8 mouse cellular contexts compared by ENCODE assay signal in the genomic region with DNA sequence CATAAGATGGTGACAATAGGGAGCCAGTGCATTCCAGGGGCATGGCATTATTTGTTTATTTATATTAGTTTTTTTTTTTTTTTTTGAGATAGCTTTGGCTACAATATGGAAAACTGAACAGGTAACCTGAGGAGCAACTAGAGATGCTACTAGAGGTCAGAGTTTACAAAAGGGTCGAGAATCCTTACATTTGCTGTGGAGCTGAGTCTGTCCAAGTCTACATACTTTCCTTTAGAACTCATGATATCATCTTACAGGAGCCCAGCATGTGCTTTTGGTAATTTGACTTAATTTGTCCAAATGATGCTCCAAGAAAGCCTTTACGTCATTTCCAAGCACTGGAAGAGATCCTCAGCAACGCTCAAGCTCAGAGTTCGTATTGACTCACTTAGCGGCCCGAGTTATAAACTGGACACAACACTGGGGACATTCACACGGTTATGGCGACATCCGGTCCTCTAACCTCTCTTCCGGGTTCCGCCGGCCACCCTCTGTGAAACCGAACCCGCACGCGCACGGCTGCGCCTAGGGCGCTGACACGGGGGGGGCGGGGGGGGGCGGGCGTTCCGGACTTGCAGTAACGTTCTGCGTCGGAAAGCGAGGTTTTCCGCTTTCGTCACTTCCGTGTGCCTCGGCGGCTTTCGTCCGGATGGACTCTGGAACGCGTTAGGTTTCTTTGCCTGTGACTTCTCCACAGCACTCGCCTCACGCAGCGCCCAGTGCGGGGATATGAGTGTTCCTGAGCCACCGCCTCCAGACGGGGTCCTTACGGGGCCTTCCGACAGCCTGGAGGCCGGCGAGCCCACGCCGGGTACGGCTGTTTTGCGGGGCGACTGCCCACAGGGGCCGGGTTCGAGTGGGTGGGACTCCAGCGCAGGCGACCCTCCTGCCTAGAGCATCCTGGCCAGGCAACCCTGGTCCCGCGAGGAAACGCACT. TPM values are rescaled to one million over a fixed set of nuclear protein-coding genes. Genes with fewer than 3 reads are reported as not detected.
DNase-seq lines count a peak whose midpoint lies in the region; ATAC-seq lines count a peak whose summit lies in the region.

TSS of gene Bloc1s6 (plus strand) at position 610 of the 937 bp plus-strand sequence.

- peaks cover 11% of the 10 kb centered on the region for H3K4me1 ChIP-seq in hindbrain, embryonic 12.5 days

- peak; percentile 97 for DNase-seq in NIH3T3 (ENCODE audit: low read depth)
- DNase-seq in cerebellum, postnatal 10 days, result peak; percentile 94 to 95
- peak; percentile 87 to 90 for DNase-seq in frontal cortex, postnatal 10 days (ENCODE audit: low spot score in 2 of 2)
- DNase-seq in layer of hippocampus, postnatal 14 days (ENCODE audit: low spot score in 2 of 2), result peak; percentile 91 to 95
- DNase-seq in lung, postnatal 14 days, result peak; percentile 92
- peak; percentile 93 for DNase-seq in retina, adult 2 months (ENCODE audit: low read depth, low spot score)
- DNase-seq in thymus, postnatal 36 days, result peak; percentile 88

- H3K27ac ChIP-seq in hindbrain, embryonic 12.5 days, result peak within 1 kb of the TSS; percentile 95

- H3K9me3 ChIP-seq in hindbrain, embryonic 12.5 days (replicated peaks), result no peaks in the 10 kb centered on the region

- H3K9ac ChIP-seq in hindbrain, embryonic 12.5 days, result peak within 1 kb of the TSS; percentile 94

- peak; percentile 96 for ATAC-seq in hindbrain, embryonic 12.5 days (ENCODE audit: low FRiP score)

- peak within 1 kb of the TSS; percentile 90 for H3K4me3 ChIP-seq in hindbrain, embryonic 12.5 days

- peak within 1 kb of the TSS; percentile 63 for H3K4me2 ChIP-seq in hindbrain, embryonic 12.5 days (replicated peaks)

- under 1% methylated on average over 52 of the region's 59 CpGs for WGBS in hindbrain, embryonic 12.5 days

- H3K36me3 ChIP-seq in hindbrain, embryonic 12.5 days, result peaks cover 5% of the 10 kb centered on the region; the same call in 1 of the 2 replicates

- peaks cover 15% of the 10 kb centered on the region for H3K27me3 ChIP-seq in hindbrain, embryonic 12.5 days

RNA-seq across cellular contexts. Expression of gene Bloc1s6, which starts in this region (rescaled TPM):
- 71.8 and 73.9 TPM in 2 replicates for polyA plus RNA-seq in hindbrain, embryonic 12.5 days (2016; fragmentation: Nextera tagmentation; extraction: Ambion mirVana)
- total RNA-seq in layer of hippocampus, postnatal 14 days (2021), result 10 to 100 TPM; 31.0 to 31.7 TPM

Comparison
In these comparisons a context has a peak if more than half of its experiments do, and no peak if none do; other contexts are left out.
1. Peak in every context shown above with its lines: DNase-seq, ATAC-seq, H3K4me3 ChIP-seq and H3K27ac ChIP-seq.